Mouse (Mus musculus): ENCODE data around the gene Olfr161. TPM values are rescaled to one million over a fixed set of nuclear protein-coding genes. Genes with fewer than 3 reads are reported as not detected.
"Not testable (repeated sequence)": the region's sequence is repeated elsewhere in the genome, so short reads cannot be mapped to it uniquely, and the experiment has no call there.

Olfr161 gene
- total and polyA plus RNA-seq, 3 experiments, result 0.04 TPM; not detected in 2

- H3K27me3 ChIP-seq (replicated peaks); in situ Hi-C loops (cut with MboI; ENCODE audit: low pct_ligation_motif_present, low pct_unique_long_range_greater_than_20kb, low sequenced_read_pairs); H3K9me3 ChIP-seq (replicated peaks; ENCODE audit: low read length); H3K9ac ChIP-seq (ENCODE audit: insufficient read depth, low read depth); H3K27ac ChIP-seq (ENCODE audit: insufficient read depth, low read depth); H3K79me2 ChIP-seq (replicated peaks; ENCODE audit: control insufficient read depth, extremely low read depth, insufficient read depth, poor library complexity, severe bottlenecking); H3K36me3 ChIP-seq (replicated peaks in 1 of 2; ENCODE audit: control insufficient read depth in 1 of 2, insufficient read depth in 1 of 2, low read length in 1 of 2); dilution Hi-C loops (cut with MboI; ENCODE audit: extremely low pct_ligation_motif_present, extremely low pct_unique_long_range_greater_than_20kb, low sequenced_read_pairs); H3K4me1 ChIP-seq (ENCODE audit: control insufficient read depth in 1 of 2, insufficient read depth in 2 of 2); H3K4me3 ChIP-seq (replicated peaks in 1 of 3; ENCODE audit: low read depth in 2 of 3, low read length in 2 of 3, poor library complexity in 1 of 3): not testable (repeated sequence)
- TF ChIP-seq MAX (IDR thresholded peaks at IDR 0.05; ENCODE audit: low read length) (0 out of 2 replicates have a peak, but pooled peaks have one; percentile 24), RAD21 (IDR thresholded peaks at IDR 0.05; ENCODE audit: low read depth, low read length) (peak; percentile 66), NRF1 (IDR thresholded peaks at IDR 0.05; ENCODE audit: low read depth, low read length) (peak; percentile 74), HCFC1 (IDR thresholded peaks at IDR 0.05; ENCODE audit: low read depth, low read length) (0 out of 2 replicates have a peak, but pooled peaks have one; percentile 12), CTCF (conservative IDR thresholded peaks at IDR 0.05 in 1 of 2, IDR thresholded peaks at IDR 0.05 in 1 of 2; ENCODE audit: low read depth in 2 of 2, low read length in 2 of 2) (peak; percentile 58 to 66; a peak in 3 of 4 replicates), SMC3 (IDR thresholded peaks at IDR 0.05; ENCODE audit: low read depth, low read length) (peak; percentile 51), E2F4 (IDR thresholded peaks at IDR 0.05; ENCODE audit: insufficient replicate concordance, low read depth, low read length) (peak; percentile 92; the same call in 1 of the 2 replicates)
- peak; percentile 51 for DNase-seq (ENCODE audit: extremely low read depth)
- H3K4me2 ChIP-seq (ENCODE audit: insufficient read depth, low read depth, poor library complexity, severe bottlenecking), result peak overlapping the region; percentile 56; the same call in 1 of the 2 replicates
These were observed 41.9 kb downstream of the Olfr161 start for GRCm38 (mm10) chr16:3632572-3633361.

Other genes starting within 250 kb of the Olfr161 start
- gene Mefv, start 127.1 kb downstream of the Olfr161 start, total RNA-seq (2012; rRNA removed), result not detected in 2 replicates
- gene Mefv, start 127.1 kb downstream of the Olfr161 start, total RNA-seq (2014; rRNA removed), result not detected in 2 replicates
- gene Mefv, start 127.1 kb downstream of the Olfr161 start, polyA plus RNA-seq (2012; ENCODE audit: insufficient read length, low read depth), result not detected in 2 replicates
- 17.4 and 22.2 TPM in 2 replicates for gene Zfp263, start 153.1 kb downstream of the Olfr161 start, total RNA-seq (2012; rRNA removed)
- 24.2 and 25.8 TPM in 2 replicates for gene Zfp263, start 153.1 kb downstream of the Olfr161 start, total RNA-seq (2014; rRNA removed)
- gene Zfp263, start 153.1 kb downstream of the Olfr161 start, polyA plus RNA-seq (2012; ENCODE audit: insufficient read length, low read depth), result 20.4 and 21.4 TPM in 2 replicates
- not detected in 2 replicates for gene Olfr15, start 239.8 kb downstream of the Olfr161 start, total RNA-seq (2012; rRNA removed)
- not detected in 2 replicates for gene Olfr15, start 239.8 kb downstream of the Olfr161 start, total RNA-seq (2014; rRNA removed)
- not detected in 2 replicates for gene Olfr15, start 239.8 kb downstream of the Olfr161 start, polyA plus RNA-seq (2012; ENCODE audit: insufficient read length, low read depth)

All from CH12.LX (cell line).